Mouse (Mus musculus) spleen, adult 12 weeks (tissue): Measurements from ENCODE around the gene Yeats4.
"Not testable (repeated sequence)": the region's sequence is repeated elsewhere in the genome, so short reads cannot be mapped to it uniquely, and the experiment has no call there.

Experiments
- DNase-seq: peaks from one replicate; pipeline ENCODE4 v3.0.0; 2022; ENCODE audit warnings: low spot score

Yeats4 gene

DNA sequence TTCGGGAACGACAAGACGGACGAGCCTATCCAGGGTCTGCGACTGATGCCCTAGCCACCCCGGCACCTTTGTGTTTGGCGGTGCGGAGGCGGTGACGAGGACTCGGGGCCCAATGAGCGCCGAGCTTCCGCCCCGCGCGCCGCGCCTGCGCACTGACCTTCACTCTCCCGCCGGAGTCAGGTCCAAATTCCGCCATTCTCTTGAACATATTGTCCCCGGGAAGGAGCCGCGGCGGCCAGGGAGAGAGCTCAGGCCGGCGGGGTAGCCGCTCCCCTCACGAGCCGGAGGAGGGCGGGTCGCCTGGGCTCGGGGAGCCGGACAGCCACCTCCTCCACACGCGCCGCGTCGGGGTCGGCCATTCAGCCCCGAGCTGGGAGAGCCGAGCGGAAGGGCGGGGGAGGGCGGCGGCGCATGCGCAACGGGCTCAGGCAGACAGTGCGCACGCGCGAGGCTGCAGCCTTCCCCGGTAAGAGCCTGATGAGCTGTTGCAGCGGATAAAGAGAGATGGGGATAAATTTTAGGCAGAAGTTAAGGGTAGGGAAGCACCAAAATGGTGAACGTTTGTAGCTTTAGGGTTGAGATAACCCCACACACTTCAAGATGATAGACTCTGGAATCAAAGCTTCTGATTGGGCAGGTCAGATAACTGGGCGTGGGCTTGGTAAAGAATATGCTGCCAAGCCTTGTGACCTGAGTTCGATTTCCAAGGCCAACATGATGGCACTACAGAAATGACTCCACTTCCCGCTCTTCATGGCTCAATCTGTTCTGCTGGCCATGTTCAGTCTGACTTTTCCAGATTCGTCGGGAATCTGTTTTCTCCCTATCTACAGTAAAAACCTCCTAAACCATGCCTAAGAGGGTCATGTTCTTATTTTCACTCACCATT lies at the start of gene Yeats4:
Gene Yeats4, minus strand, starts transcription at position 406 of the 889 bp plus-strand sequence.
- peak; percentile 99 for DNase-seq

DNA sequence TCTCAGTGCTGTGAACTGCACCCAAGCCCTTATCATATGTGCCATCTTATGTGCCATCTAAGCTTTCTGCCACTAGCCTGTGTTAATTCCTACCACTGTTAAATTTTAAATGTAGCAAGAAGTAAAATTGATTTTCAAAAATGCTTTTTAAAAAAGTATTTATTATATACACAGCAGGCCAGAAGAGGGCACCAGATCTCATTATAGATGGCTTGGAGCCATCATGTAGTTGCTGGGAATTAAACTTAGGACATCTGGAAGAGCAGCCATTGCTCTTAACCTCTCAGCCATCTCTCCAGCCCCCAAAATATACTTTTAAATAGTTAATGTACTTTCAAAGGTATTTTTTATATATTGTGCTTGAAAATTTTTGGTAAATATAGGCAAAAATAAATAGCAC lies 47.7 kb upstream of the Yeats4 start:
- DNase-seq = no peak

DNA sequence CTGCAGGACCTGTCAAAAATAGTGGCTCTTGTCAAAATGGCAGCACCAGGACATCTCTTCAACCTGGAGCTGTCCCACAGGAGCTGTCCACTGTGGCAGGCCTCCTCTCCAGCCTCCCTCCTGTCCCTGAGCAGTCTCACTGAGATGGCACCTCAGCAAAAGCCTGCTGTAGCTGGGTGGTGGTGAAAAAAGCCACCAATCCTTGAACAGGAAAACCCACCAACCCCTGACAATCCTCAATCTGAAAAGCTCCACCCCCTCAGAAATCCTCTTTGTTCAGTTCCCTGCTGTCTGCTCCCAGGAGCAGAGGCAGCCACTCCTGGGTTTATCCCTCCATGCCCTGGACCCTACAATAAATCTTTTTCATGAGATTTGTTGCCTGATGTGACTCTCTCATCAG lies 35.6 kb upstream of the Yeats4 start:
- no peak for DNase-seq

DNA sequence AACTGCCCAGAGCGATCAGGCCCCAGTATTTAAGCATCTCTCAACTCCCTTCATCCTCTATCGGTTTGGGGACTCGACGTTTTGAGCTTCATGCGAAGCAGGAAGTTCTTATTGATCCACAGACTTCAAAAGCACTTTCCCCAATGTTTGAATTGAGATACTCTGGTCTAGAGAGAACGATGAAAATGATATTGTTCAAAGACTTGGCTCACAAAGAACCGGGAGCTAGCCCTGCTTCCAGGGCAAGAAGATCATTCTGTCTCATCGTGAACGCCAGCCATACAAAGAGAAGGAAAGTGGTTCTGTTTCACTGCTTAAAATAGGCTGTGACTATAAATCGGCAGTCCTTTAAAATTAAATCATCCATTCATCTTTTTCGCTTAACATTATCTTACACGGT lies 14.3 kb upstream of the Yeats4 start, which contains the start of gene 9530003J23Rik:
Gene 9530003J23Rik, minus strand, starts transcription at position 101 of the 400 bp plus-strand sequence.
- DNase-seq = no peak

DNA sequence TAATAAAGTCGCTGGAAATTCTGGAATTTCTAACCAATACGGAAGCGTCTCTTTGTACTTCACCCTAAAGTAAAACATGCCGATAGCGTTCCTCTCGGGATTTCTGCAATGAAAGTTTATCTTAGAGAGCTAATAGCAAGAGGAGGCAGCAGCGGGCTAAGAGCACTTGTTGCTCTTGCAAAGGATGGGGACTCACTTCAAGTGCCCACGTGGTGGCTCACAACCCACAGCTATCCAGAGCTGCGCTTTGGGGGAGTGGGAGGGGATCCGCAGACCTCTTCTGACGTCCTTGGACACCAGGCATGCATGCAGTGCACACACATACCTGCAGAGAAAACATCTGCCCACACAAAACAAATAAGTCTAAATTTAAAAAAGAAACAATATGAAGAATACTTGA lies 11.6 kb upstream of the Yeats4 start:
- no peak for DNase-seq

DNA sequence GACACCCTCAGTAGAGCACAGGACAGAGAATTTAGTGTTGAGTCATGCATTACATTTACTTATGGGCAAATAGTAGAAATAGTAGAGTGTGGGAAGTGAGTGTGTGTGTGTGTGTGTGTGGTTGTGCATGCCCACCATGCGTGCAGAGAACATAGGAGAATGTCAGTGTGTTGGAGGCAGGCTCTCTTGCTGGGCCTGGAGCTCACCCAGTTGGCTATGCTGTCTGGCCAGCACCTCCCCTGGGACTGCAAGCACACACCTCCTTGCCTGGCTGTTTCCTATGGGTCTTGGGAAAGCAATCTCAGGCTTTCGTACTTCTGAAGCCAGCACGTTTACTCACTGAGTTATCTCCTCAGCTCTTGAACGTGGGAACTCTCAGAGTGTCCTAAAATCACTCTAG lies 10.5 kb upstream of the Yeats4 start:
- DNase-seq = no peak

DNA sequence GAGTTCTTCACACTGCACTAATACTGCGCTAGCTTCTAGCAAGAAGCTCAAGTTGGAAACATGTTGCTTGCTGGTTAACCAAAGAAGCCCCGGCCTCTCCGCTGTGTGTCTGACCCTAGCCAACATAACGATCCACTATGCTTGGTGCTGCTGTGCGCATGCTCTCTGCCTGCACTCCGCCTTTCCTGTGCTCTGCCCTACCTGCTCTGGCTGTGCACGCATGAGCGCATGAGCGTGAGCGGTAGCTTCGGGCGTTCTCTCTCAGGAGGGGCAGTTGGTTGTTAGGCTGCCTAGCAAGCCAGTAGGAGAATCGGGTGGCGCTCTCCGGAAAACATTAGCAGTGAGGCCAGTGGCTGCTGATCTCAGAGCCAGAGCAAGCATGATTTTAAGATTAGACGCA lies 5.5 kb upstream of the Yeats4 start:
- DNase-seq = no peak

DNA sequence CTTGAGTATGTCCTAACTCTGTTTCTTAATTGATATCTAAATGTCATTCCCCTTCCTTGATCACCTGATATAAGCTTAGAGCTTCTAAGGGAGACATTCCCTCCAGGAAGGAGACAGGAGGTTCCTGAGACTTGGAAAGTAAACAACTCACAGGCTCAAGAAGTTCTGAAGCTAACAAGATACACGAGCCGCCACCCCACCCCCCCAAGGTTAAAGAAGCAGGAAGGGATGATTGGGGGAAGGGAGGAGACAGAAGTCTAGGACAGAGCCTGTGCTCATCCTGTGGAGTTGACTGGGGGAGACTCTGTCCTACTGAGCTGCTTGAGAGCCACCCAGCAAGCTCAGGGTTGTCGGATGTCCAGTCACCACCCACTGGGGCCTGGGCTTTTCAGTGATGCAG lies 1.7 kb upstream of the Yeats4 start:
- DNase-seq = no peak

DNA sequence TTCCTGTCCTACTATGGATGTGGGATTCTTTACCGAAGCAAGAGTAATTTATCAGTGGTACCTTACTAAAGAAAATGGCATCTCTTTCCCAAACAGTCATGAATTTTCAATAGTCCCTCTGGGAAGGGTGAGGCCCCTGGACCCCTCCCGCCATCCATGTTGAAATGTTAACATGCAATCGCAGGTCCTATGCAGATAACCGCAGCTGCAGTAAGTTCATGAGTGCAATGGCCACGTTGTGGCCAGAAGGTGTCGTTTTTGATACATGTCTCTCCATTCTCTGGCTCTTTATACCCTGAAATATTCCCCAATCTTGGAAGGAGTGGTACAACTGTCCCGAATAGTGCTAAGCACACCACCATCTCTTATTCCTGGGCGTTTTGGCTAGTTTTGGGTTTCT lies 787 bp upstream of the Yeats4 start:
- no peak for DNase-seq

DNA sequence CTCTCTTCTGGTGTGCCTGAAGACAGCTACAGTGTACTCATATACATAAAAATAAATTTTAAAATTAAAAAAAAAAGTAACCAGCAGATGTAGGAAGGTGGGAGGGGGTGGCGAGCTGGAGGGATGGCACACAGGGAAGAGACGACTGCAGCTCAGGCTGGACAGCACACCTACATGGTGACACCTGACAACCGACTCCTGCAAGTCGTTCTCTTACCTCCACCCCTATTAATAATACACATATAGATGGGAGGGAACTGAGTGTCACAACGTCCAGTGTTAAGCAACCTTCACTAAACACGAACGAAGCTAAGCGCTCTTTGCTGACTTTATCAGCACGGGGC lies 577 bp downstream of the Yeats4 start:
- DNase-seq = no peak

DNA sequence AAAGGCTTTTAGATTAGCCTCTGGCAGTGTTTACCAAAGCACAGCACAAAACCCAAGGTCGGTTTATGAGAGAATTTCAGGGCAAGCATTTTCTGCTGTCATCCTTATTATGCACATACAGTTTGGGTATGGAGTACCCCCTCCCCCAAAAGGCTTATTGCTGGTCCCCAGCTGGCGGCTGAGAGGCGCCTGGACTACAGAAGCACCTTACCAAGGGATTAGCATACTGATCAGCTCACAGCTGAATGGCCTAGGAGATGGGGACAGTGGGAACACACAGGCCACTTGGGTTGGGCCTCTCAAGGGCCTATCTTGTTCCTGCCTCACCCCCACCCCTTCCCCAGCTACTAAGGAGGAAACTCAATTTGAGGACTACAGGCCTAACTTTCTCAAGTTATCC lies 1.5 kb downstream of the Yeats4 start:
- no peak for DNase-seq

DNA sequence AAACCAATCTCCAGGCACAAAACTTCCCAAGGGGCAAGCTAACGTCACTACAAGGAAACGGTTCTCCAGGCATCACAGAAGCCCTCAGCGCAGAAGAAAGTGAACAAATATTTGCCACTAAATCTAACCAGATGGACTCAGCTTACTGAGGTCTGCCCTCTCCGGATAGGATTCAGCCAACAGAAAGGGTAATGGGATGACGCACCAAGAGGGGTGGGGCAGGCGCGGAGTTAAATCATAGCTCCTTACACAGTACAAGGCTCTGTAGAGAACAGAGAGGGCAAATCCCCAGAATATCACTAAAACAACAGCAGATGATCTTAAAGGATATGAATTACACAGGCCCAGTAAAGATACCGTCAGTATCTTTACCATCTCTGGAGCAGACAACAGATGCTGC lies 6.0 kb downstream of the Yeats4 start:
- no peak for DNase-seq

DNA sequence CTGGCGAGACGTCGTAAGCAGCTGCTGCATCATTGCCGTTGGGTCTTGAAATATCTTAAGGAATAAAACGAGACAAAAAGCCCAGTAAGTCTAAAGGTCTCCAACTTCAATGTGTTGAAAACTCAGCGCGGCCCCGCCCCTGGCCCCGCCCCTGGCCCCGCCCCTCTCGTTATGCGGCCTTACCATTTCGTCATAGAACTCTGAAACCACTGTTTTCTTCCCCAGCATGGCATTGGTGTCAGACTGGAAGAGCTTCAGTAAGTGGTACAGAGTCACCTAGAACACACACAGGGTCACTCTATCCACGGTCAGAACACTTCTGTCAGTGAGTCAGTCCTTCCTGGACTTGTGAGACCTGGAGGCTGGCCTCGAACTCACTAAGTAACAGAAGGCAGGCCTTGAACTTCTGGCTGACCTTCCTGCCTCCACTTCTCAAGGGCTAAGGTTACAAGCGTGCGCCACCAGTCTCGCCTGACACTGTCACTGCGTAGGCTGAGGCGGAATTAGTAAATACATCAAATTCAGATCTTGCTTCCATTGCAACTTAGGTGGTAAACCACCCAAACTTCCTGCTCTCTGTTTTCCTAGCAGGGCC lies 7.0 kb downstream of the Yeats4 start:
- DNase-seq = no peak

DNA sequence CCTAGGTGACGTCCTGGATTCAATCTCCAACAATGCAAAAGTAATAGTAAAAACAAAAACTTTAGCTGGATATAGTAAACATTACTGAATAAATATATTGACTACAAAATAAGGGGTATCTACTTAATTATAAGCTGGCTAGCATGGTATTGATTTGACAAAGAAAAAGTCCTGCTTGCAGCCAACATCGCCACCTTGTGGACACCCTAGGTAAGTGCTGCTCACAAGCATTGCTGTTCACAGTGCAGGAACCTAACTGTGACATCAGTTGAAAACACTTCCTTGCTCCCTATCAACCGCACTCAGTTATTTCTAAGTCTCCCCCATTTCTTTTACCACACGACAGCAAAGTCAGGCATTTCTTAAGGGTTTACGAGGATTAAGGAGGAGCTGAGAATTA lies 7.5 kb downstream of the Yeats4 start:
- peak; percentile 37 for DNase-seq

DNA sequence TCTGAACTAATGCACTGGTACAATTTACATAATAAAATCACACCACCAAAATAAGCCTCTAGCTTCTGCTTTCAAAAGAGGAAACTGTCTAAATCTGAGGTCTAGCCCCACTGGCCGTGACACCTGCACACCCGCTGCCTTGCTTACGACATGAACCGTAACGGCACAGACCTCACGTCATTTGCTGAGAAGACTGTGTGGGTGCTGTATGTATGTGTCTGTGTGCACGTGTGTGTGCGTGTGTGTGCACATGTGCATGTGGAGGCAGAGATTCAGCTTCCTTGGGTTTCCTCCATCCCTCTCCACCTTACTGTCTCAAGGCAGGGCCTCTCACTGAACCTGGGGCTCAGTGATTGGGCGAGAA lies 8.2 kb downstream of the Yeats4 start:
- DNase-seq = peak; percentile 47

DNA sequence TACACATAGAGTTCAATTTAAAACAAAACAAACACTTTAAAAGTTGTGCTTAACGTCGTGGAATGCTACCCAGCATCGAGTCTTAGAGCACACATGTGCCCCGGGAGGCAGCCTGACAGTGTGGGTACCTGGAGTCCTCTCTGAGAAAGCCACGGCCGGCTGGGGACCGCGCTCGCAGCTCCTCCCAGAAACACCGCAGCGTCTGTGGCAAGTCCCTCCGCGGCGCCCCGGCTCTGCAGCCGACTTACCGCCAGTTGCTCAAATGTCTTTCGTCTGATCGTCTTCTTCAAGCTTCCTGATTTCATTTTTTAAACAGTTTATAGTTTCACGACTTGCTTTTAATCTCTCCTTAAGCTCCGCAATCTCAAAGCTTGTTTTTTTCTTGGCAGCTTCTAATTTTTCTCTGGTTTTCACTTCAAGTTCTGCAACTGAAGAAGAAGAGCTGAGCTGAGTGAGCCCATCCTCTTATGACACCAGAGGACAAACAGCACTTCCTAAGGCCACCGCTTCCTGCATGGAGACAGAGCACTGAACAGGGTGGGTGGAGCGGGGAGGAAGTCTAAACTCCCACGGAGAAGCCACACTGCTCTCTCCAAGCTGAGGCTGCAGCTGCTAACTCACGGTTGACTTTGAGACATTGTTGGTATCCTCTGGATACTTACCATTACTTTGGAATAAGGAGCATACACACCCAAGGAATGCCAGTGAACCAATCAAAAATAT lies 8.7 kb downstream of the Yeats4 start:
- peak; percentile 19 for DNase-seq

DNA sequence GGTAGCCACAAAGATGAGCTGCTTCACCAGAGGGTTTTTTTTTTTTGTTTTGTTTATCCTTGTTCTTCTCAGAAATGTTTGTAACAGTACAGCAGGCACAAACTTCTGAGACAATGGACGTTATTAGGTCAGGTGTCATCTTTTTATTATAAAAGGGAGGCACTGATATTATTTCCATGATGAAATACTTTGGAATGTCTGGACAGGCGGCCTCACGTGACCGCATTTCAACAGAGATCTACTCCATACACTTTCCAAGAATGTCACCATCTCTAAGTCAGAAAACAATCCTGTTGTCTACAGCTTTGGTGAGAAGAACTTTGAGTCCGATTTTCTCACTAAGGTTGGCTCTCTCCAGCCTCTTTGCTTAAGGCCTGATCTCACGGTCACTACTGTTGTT lies 13.3 kb downstream of the Yeats4 start:
- DNase-seq = no peak

DNA sequence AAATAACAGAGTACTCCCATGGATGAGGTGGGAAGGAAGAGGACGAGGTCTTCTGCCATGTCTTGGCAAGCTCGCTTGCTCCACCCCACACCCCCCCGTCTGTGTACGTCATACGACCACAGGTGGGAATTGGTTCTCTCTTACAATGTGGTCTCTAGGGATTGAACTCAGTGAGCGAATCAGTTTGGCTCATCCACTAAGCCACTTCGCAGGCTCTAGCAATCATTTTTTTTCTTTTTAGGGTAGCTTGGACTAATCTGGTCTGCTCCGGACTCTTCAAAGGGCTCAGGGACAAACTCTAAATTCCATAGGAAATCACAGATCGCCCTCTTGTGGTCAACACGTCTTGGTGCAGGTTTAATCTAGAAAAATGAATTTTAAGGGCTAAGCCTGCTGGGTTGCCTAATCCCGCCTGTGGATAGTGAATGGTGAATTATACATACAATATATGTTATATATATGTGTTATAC lies 14.8 kb downstream of the Yeats4 start:
- peak; percentile 19 for DNase-seq

DNA sequence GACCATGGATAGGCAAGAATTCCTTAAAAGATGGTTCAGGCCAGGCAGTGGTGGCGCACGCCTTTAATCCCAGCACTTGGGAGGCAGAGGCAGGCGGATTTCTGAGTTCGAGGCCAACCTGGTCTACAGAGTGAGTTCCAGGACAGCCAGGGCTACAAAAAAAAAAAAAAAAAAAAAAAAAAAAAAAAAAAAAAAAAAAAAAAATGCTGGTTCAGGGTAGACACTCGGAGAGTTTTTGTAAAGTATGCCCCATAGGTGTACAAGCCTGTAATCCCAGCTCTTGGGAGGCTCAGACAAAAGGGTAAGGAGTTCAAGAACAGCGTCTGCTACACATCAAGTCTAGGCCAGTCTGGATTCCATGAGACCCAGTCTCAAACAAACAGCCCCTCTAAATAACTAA lies 15.5 kb downstream of the Yeats4 start:
- not testable (repeated sequence) for DNase-seq

DNA sequence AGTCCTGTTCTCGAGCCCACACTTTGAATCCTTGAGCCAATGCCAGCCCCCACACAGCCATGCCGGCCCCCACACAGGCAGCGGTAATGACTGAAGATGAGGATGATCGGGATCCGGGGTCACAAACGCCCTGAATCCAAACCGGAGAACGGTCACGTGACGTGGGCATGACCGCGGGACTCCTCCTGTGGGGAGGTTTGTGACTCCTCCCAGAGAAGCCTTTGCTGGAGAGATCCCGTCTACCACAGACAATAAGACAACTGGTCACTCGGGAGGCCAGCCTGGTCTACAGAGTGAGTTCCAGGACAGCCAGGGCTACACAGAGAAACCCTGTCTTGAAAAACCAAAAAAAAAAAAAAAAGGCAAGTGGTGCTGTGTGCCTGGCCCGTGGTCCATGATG lies 16.1 kb downstream of the Yeats4 start:
- no peak for DNase-seq

DNA sequence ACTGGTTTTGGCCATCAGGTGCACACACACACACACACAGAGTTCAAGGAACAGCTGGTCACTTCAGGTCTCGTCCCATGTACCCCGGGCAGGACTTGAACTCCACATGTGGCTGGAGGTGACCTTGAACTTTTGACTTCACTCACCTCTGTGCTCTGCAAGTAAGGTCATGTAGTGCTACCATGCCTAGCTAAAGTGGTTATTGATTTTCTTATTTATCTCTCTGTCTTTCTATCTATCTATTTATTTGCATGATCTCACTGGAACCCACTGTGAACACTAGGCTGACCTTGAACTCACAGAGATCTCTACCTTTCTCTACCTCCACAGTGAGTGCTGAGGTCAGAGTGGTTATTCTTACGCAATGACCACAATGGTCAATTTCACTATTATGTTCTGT lies 18.2 kb downstream of the Yeats4 start:
- no peak for DNase-seq

DNA sequence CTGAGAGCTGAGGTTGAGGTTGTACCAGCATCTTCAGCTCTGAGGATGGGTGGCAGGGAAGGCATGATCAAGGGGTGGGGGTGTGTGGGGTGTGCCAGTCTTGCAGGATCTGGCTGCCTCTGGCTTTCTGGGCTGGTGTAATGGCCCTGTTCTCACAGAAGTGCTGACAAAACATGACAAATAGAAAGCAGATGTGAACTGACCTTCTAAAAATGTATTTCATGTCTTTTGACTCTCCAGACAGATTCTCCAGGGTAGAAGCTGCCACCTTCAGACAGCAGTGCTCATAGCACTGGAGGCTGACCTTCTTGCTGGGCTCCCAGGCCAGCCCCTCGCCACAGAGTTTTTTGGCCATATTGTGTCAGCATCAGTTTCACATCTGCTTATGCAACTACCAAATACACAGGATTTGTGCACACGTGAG lies 20.7 kb downstream of the Yeats4 start:
- DNase-seq = no peak

DNA sequence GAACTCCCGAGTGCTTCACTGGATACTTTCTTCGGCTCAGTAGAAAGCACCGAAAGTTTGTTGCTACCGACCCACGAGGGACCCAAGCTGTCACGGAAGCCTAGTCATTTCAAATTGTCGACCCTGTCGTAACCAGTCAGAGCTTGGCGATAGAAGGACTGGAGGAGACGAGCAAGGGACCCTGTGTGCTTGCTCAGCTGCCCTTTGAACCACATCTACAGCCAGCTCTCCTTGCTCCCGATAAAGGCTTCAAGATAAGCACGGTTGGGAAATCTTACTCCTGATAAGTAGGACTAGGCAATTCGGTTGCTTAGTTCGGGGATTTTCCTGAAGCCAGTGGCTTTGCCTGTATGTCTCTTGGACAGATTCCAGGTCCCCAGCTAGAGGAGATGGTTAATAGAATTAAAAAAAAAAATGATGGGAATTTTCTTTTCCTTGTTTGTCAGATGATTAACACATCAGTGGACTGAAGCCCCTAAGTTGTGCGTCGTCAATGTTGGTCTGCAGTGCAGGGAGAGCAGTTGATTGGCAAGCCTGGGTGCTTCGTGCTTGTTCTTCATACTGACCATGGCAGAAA lies 21.2 kb downstream of the Yeats4 start:
- DNase-seq = no peak
